Mouse (Mus musculus) MEL (cell line): ENCODE data around the gene Tmem234. TPM values are rescaled to one million over a fixed set of nuclear protein-coding genes. Genes with fewer than 3 reads are reported as not detected.

Source experiments
- BHLHE40 ChIP-seq: IDR thresholded peaks from 2 replicates; pipeline ENCODE4 v1.6.1; 2012; ENCODE audit warnings: low read depth, mild to moderate bottlenecking, inconsistent platforms, low read length, improper control_type of control experiment, borderline replicate concordance
- CHD1 ChIP-seq: IDR thresholded peaks from 2 replicates; pipeline ENCODE4 v1.6.1; 2012; ENCODE audit warnings: low read depth, mild to moderate bottlenecking, inconsistent platforms, low read length, improper control_type of control experiment
- CTCF ChIP-seq, 3 experiments: IDR thresholded peaks in 2 of 3; conservative IDR thresholded peaks in 1 of 3; 2 replicates each; pipeline ENCODE4 v1.5.1; 2011 to 2012; ENCODE audit warnings: low read length in 3 of 3, low read depth in 2 of 3, mild to moderate bottlenecking in 2 of 3, improper control_type of control experiment in 1 of 3, inconsistent platforms in 1 of 3, mixed read lengths in 1 of 3, moderate library complexity in 1 of 3; ENCODE audit not compliant: control insufficient read depth in 1 of 3, insufficient read depth in 1 of 3, poor library complexity in 1 of 3, severe bottlenecking in 1 of 3
- E2F4 ChIP-seq: IDR thresholded peaks from 2 replicates; pipeline ENCODE4 v1.6.1; 2011; ENCODE audit warnings: low read depth, low read length, improper control_type of control experiment, borderline replicate concordance
- MYC ChIP-seq: IDR thresholded peaks from 2 replicates; pipeline ENCODE4 v1.6.1; 2011; ENCODE audit warnings: low read depth, mild to moderate bottlenecking, low read length, improper control_type of control experiment, moderate library complexity
- NRF1 ChIP-seq: IDR thresholded peaks from 2 replicates; pipeline ENCODE4 v1.6.1; 2014; ENCODE audit warnings: low read depth, mild to moderate bottlenecking, inconsistent platforms, low read length, improper control_type of control experiment, moderate library complexity; ENCODE audit not compliant: poor library complexity, insufficient read depth, severe bottlenecking
- POLR2A ChIP-seq, 2 experiments: IDR thresholded peaks; 2 replicates each; pipeline ENCODE4 v1.6.1; 2011 to 2012; ENCODE audit warnings: low read length in 2 of 2, mild to moderate bottlenecking in 2 of 2, control low read depth in 1 of 2, improper control_type of control experiment in 1 of 2, low read depth in 1 of 2, moderate library complexity in 1 of 2; ENCODE audit not compliant: control insufficient read depth in 1 of 2, insufficient read depth in 1 of 2, poor library complexity in 1 of 2
- SIN3A ChIP-seq: IDR thresholded peaks from 2 replicates; pipeline ENCODE4 v1.6.1; 2012; ENCODE audit warnings: low read length, improper control_type of control experiment, inconsistent platforms
- ZC3H11A ChIP-seq: IDR thresholded peaks from 2 replicates; pipeline ENCODE4 v1.6.1; 2012; ENCODE audit warnings: low read depth, mild to moderate bottlenecking, inconsistent platforms, low read length, improper control_type of control experiment
- polyA plus RNA-seq, 2 experiments: library from polyadenylated mRNA; stranded (reverse) in 1 of 2; unstranded in 1 of 2; fragments of >175 nt in 1 of 2; fragments of >200 nt in 1 of 2; gene quantifications; 2 replicates each; pipeline versions ENCODE4 v1.2.1 to v1.2.4; 2012; ENCODE audit warnings: low replicate concordance in 2 of 2, low read depth in 1 of 2; ENCODE audit not compliant: insufficient read length in 2 of 2, insufficient read depth in 1 of 2, missing spikeins in 1 of 2
- total RNA-seq: library from RNA; depleted of rRNA; stranded (reverse); fragments of 300-350 nt; gene quantifications from 2 replicates; pipeline ENCODE4 v1.2.3, GENCODE M21; 2012; rRNA removed

Tmem234 gene
- total and polyA plus RNA-seq, 3 experiments: 148 to 220 TPM; not detected in 1

DNA sequence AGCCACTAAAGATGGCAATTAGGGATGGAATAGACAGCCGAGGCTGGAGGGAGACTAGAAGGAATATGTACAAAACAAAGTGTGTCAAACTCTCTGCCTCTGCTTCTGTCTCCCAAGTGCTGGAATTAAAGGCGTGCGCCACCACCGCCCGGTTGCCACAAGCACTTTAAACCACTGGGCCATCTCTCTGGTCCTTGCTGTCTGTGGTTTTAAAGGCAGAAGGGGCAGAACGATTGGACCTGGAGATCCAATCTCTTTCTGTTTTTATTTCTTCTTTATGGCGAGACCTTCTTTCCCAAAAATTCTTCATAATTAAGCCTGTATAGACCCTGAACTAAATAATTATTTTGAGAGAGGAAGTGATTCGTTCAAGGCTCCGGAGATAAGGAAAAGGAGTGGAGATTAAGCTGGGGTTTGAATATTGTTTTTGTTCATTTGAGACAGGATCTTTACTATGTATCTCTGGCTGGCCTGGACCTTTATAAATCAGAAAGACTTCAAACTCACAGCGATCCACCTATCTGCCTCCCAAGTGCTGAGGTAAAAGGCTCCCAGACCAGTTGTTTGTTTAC lies 72.5 kb downstream of the Tmem234 start (continued):
- no peak for TF ChIP-seq MYC
- TF ChIP-seq CHD1: 0 out of 2 replicates have a peak, but pooled peaks have one; percentile 36
- TF ChIP-seq CTCF (IDR thresholded peaks at IDR 0.05 in 2 of 3, conservative IDR thresholded peaks at IDR 0.05 in 1 of 3; ENCODE audit: control insufficient read depth in 1 of 3, insufficient read depth in 1 of 3, low read depth in 2 of 3, low read length in 3 of 3, poor library complexity in 1 of 3, severe bottlenecking in 1 of 3): no peak
- no peak for TF ChIP-seq ZC3H11A
- no peak for TF ChIP-seq BHLHE40
- TF ChIP-seq E2F4: no peak
- TF ChIP-seq NRF1: no peak
- TF ChIP-seq SIN3A: peak; percentile 8; the same call in 1 of the 2 replicates
- TF ChIP-seq POLR2A (IDR thresholded peaks at IDR 0.05; ENCODE audit: control insufficient read depth in 1 of 2, insufficient read depth in 1 of 2, low read depth in 1 of 2, low read length in 2 of 2, poor library complexity in 1 of 2): no peak

Other genes starting within 250 kb of the Tmem234 start
- 0.85 and 0.89 TPM in 2 replicates for gene Zbtb8a, start 222.6 kb upstream of the Tmem234 start, total RNA-seq
- 1 to 10 TPM in 1 of 2 experiments, not detected in 1; 1.6 TPM for gene Zbtb8a, start 222.6 kb upstream of the Tmem234 start, polyA plus RNA-seq
- 0.08 and 0.16 TPM in 2 replicates for gene Zbtb8b, start 159.8 kb upstream of the Tmem234 start, total RNA-seq
- gene Zbtb8b, start 159.8 kb upstream of the Tmem234 start, polyA plus RNA-seq: under 1 TPM in 1 of 2 experiments, not detected in 1; 0.29 TPM
- gene Bsdc1, start 139.1 kb upstream of the Tmem234 start, total RNA-seq: 14.1 TPM in 2 replicates
- gene Bsdc1, start 139.1 kb upstream of the Tmem234 start, polyA plus RNA-seq: 10 to 100 TPM in 1 of 2 experiments, not detected in 1; 19.2 TPM
- gene Tssk3, start 109.6 kb upstream of the Tmem234 start, total RNA-seq: not detected in 2 replicates
- not detected for gene Tssk3, start 109.6 kb upstream of the Tmem234 start, polyA plus RNA-seq
- gene Fam229a, start 109.5 kb upstream of the Tmem234 start, total RNA-seq: not detected in 2 replicates
- not detected for gene Fam229a, start 109.5 kb upstream of the Tmem234 start, polyA plus RNA-seq
- gene Marcksl1, start 87.1 kb upstream of the Tmem234 start, total RNA-seq: 25.3 and 26.9 TPM in 2 replicates
- 10 to 100 TPM in 1 of 2 experiments, not detected in 1; 62.7 TPM for gene Marcksl1, start 87.1 kb upstream of the Tmem234 start, polyA plus RNA-seq
- gene Hdac1, start 58.0 kb upstream of the Tmem234 start, total RNA-seq: 38.9 and 47.9 TPM in 2 replicates
- gene Hdac1, start 58.0 kb upstream of the Tmem234 start, polyA plus RNA-seq: 100 to 1,000 TPM; 108 to 185 TPM
- gene Lck, start 27.0 kb upstream of the Tmem234 start, total RNA-seq: 2.7 and 3.6 TPM in 2 replicates
- 1 to 10 TPM in 1 of 2 experiments, not detected in 1; 6.9 TPM for gene Lck, start 27.0 kb upstream of the Tmem234 start, polyA plus RNA-seq
- gene Fam167b, start 22.1 kb upstream of the Tmem234 start, total RNA-seq: not detected in 2 replicates
- gene Fam167b, start 22.1 kb upstream of the Tmem234 start, polyA plus RNA-seq: not detected
- gene Eif3i, start within 50 bp of the Tmem234 start, total RNA-seq: 766 and 806 TPM in 2 replicates
- gene Eif3i, start within 50 bp of the Tmem234 start, polyA plus RNA-seq: 100 to 1,000 TPM; 396 to 730 TPM
- 0.26 TPM in 1 of 2 replicates, not detected in the other for gene Dcdc2b, start 13.6 kb downstream of the Tmem234 start, total RNA-seq
- 1 to 10 TPM in 1 of 2 experiments, not detected in 1; 1.3 TPM for gene Dcdc2b, start 13.6 kb downstream of the Tmem234 start, polyA plus RNA-seq
- 13.6 and 15.4 TPM in 2 replicates for gene Iqcc, start 18.4 kb downstream of the Tmem234 start, total RNA-seq
- gene Iqcc, start 18.4 kb downstream of the Tmem234 start, polyA plus RNA-seq: 10 to 100 TPM in 1 of 2 experiments, not detected in 1; 18.5 TPM
- gene Ccdc28b, start 23.3 kb downstream of the Tmem234 start, total RNA-seq: 18.3 and 21.4 TPM in 2 replicates
- 10 to 100 TPM in 1 of 2 experiments, not detected in 1; 29.1 TPM for gene Ccdc28b, start 23.3 kb downstream of the Tmem234 start, polyA plus RNA-seq
- gene Txlna, start 40.4 kb downstream of the Tmem234 start, total RNA-seq: 68.0 and 69.5 TPM in 2 replicates
- gene Txlna, start 40.4 kb downstream of the Tmem234 start, polyA plus RNA-seq: 10 to 100 TPM in 1 of 2 experiments, not detected in 1; 68.9 TPM
- 15.9 and 18.0 TPM in 2 replicates for gene Kpna6, start 72.1 kb downstream of the Tmem234 start, total RNA-seq
- 10 to 100 TPM; 19.6 to 66.5 TPM for gene Kpna6, start 72.1 kb downstream of the Tmem234 start, polyA plus RNA-seq
- gene Tmem39b, start 96.2 kb downstream of the Tmem234 start, total RNA-seq: 12.2 and 14.7 TPM in 2 replicates
- gene Tmem39b, start 96.2 kb downstream of the Tmem234 start, polyA plus RNA-seq: 10 to 100 TPM; 55.2 to 81.0 TPM
- 56.5 and 63.2 TPM in 2 replicates for gene Khdrbs1, start 141.6 kb downstream of the Tmem234 start, total RNA-seq
- gene Khdrbs1, start 141.6 kb downstream of the Tmem234 start, polyA plus RNA-seq: 100 to 1,000 TPM in 1 of 2 experiments, 10 to 100 TPM in 1; 77.6 to 141 TPM
- 119 and 124 TPM in 2 replicates for gene Ptp4a2, start 210.6 kb downstream of the Tmem234 start, total RNA-seq
- gene Ptp4a2, start 210.6 kb downstream of the Tmem234 start, polyA plus RNA-seq: 100 to 1,000 TPM; 118 to 619 TPM